Mouse (Mus musculus) spleen, postnatal 0 days (tissue): ENCODE results near the gene Sult1d1. TPM values are rescaled to one million over a fixed set of nuclear protein-coding genes. Genes with fewer than 3 reads are reported as not detected.

Experiments
- polyA plus RNA-seq: library from polyadenylated mRNA; unstranded; fragments of >200 nt; fragmentation: Nextera tagmentation; extraction: Ambion mirVana; gene quantifications from 2 replicates; pipeline ENCODE4 v1.2.1, GENCODE M21; 2015

Sult1d1 gene
- polyA plus RNA-seq: not detected in 2 replicates

DNA sequence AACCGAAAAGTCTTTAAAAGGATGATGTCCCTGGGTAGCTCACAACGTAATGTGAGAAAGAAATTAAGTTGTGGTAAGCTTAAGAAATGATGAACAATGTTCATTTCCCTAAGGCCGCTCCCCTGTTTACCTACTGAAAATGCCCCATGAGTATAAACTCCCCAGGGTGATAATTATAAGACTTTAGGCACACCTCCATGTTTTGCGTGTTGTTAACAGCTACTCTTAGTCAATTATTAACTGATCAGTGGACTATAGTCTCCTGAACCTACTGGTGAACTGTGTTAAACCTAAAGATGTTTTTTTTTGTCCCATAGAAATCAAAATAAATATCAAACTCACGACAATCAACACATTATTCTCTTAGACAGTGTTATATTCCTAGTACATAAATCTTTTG, at the start of gene Sult1d1:
TSS of gene Sult1d1 (minus strand) at position 183 of the 400 bp plus-strand sequence.

GRCm38 (mm10) chr5:87591494-87591893, 22.7 kb upstream of the Sult1d1 start, which contains the start of gene Sult1e1:
Sult1e1 (minus strand) TSS chr5:87591594.

DNA sequence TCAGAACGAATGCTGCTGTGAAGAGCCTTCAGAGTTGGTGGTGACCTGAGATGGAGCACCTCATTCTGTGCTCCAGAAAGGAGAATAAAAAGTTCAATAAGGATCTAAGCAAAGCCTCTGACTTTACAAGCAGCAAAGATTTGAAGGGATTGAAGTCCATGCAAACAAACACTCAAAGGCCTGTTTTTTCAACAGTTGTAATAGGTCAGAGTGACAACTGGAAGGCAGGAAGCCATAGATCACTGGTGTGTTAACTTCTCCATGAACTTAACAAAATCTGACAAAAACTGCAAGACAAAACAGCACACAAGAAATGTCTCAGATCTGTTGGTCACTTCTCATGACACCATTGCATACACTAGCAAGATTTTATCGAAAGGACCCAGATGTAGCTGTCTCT, 30.7 kb downstream of the Sult1d1 start, which contains the start of gene Sult1b1:
TSS of gene Sult1b1 (minus strand) at position 85 of the 400 bp plus-strand sequence.

Other genes starting within 250 kb of the Sult1d1 start
- not detected in 2 replicates for gene Ugt2a3, start 231.8 kb downstream of the Sult1d1 start, polyA plus RNA-seq
- gene Ugt2b38, start 144.8 kb downstream of the Sult1d1 start, polyA plus RNA-seq: not detected in 2 replicates
- gene Ugt2a2, start 86.8 kb downstream of the Sult1d1 start, polyA plus RNA-seq: not detected in 2 replicates
- not detected in 2 replicates for gene Gm43638, start 82.2 kb downstream of the Sult1d1 start, polyA plus RNA-seq
- not detected in 2 replicates for gene Ugt2a1, start 78.2 kb downstream of the Sult1d1 start, polyA plus RNA-seq
- not detected in 2 replicates for gene Sult1b1, start 30.8 kb downstream of the Sult1d1 start, polyA plus RNA-seq
- not detected in 2 replicates for gene Sult1e1, start 22.6 kb upstream of the Sult1d1 start, polyA plus RNA-seq
- not detected in 2 replicates for gene Csn1s1, start 97.2 kb upstream of the Sult1d1 start, polyA plus RNA-seq
- gene Csn2, start 130.6 kb upstream of the Sult1d1 start, polyA plus RNA-seq: 0.14 TPM in 1 of 2 replicates, not detected in the other
- gene Csn1s2a, start 205.5 kb upstream of the Sult1d1 start, polyA plus RNA-seq: not detected in 2 replicates
- gene Csn1s2b, start 239.1 kb upstream of the Sult1d1 start, polyA plus RNA-seq: not detected in 2 replicates